Mouse (Mus musculus) embryonic fibroblast, embryonic 13.5 days (primary cell): ENCODE measurements around the gene Fbln1.

ENCODE experiments used
- CTCF ChIP-seq: IDR thresholded peaks from 2 replicates; pipeline ENCODE4 v1.5.1; 2011; ENCODE audit warnings: mild to moderate bottlenecking, control low read depth, low read length, moderate library complexity, borderline replicate concordance; ENCODE audit not compliant: insufficient read depth
- POLR2A ChIP-seq: IDR thresholded peaks from 2 replicates; pipeline ENCODE4 v1.6.1; 2011; ENCODE audit warnings: low read depth, mild to moderate bottlenecking, control low read depth, low read length, moderate library complexity

DNA sequence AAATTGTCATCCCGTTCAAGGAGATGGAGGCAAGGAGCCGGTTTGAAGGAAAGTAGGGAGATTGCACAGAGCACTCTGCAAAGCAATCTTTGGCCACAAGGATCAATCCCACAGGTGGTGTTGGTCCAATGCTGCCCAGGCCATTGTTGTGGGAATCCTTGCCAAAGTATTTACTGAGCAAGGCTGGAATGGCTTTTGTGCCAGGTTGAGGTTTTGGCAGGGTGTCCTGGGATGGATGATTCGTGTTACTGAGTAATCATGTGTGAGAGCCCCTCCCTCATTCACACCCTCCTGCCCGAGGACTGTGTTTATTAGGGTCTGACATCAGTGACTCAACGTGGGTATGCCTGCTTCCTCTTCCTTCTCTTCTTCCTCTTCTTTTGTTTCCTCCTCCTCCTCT lies 3.0 kb upstream of the Fbln1 start:
- TF ChIP-seq CTCF (no peak), POLR2A (no peak)
